Mouse (Mus musculus) bone marrow, adult 2 months (tissue): ENCODE data around the gene Ankrd6.

Experiments
- CTCF ChIP-seq: fragments of 200-500 bp; IDR thresholded peaks from 2 replicates; pipeline ENCODE4 v1.5.1; 2011; ENCODE audit warnings: low read length, control low read depth; ENCODE audit not compliant: control insufficient read depth, insufficient read depth
- POLR2A ChIP-seq: fragments of 200-500 bp; IDR thresholded peaks from 2 replicates; pipeline ENCODE4 v1.6.1; 2011; ENCODE audit warnings: low read depth, mild to moderate bottlenecking, control low read depth, low read length, borderline replicate concordance; ENCODE audit not compliant: control insufficient read depth

- TF ChIP-seq CTCF (no peak), POLR2A (no peak)
Observed at GRCm38 (mm10) chr4:32984801-32985675, 34.4 kb upstream of the Ankrd6 start.
